Mouse (Mus musculus): ENCODE measurements around the gene Atf5. TPM values are rescaled to one million over a fixed set of nuclear protein-coding genes. Genes with fewer than 3 reads are reported as not detected.

Atf5 gene
- total RNA-seq, 1 experiment = 16.9 TPM

GRCm38 (mm10) chr7:44862434-44862833 is 46.0 kb upstream of the Atf5 start:
- no peak for DNase-seq (ENCODE audit: low read depth, low spot score)
- Histone ChIP-seq H3K9ac (ENCODE audit: insufficient read depth, low read depth, low read length, poor library complexity, severe bottlenecking) (no peak overlapping the region), H3K4me3 (ENCODE audit: insufficient read depth in 1 of 2, low read depth in 1 of 2, low read length in 2 of 2, poor library complexity in 1 of 2, severe bottlenecking in 1 of 2) (no peak overlapping the region), H3K4me1 (ENCODE audit: control insufficient read depth in 2 of 2, insufficient read depth in 2 of 2, low read length in 2 of 2, poor library complexity in 1 of 2) (peaks cover 5 to 17% of the 10 kb centered on the region in 2 experiments; a peak in 2 of 4 replicates), H3K27ac (ENCODE audit: insufficient read depth, low read depth, low read length, poor library complexity, severe bottlenecking) (no peak overlapping the region), H3K9me3 (ENCODE audit: control insufficient read depth, insufficient read depth, low read depth, low read length) (no peaks in the 10 kb centered on the region), H3K36me3 (ENCODE audit: control insufficient read depth, insufficient read depth, low read length, poor library complexity, severe bottlenecking) (peaks cover 45% of the 10 kb centered on the region)
- TF ChIP-seq ZC3H11A (IDR thresholded peaks at IDR 0.05; ENCODE audit: borderline replicate concordance, low read depth, low read length) (no peak), CHD2 (IDR thresholded peaks at IDR 0.05; ENCODE audit: low read depth, low read length) (no peak), MAFK (IDR thresholded peaks at IDR 0.05; ENCODE audit: insufficient read depth, low read depth, low read length) (no peak), HCFC1 (IDR thresholded peaks at IDR 0.05; ENCODE audit: borderline replicate concordance, insufficient read depth, low read length) (no peak), ZNF384 (IDR thresholded peaks at IDR 0.05; ENCODE audit: low read depth, low read length) (no peak)
- in situ Hi-C loops (cut with MboI; ENCODE audit: low sequenced_read_pairs in 2 of 2, unreplicated experiment in 2 of 2) = no loop called here

- TF ChIP-seq CHD2 (IDR thresholded peaks at IDR 0.05; ENCODE audit: low read depth, low read length) (no peak), ZNF384 (IDR thresholded peaks at IDR 0.05; ENCODE audit: low read depth, low read length) (no peak), ZC3H11A (IDR thresholded peaks at IDR 0.05; ENCODE audit: borderline replicate concordance, low read depth, low read length) (no peak), HCFC1 (IDR thresholded peaks at IDR 0.05; ENCODE audit: borderline replicate concordance, insufficient read depth, low read length) (no peak), MAFK (IDR thresholded peaks at IDR 0.05; ENCODE audit: insufficient read depth, low read depth, low read length) (no peak)
- Histone ChIP-seq H3K4me1 (ENCODE audit: control insufficient read depth in 2 of 2, insufficient read depth in 2 of 2, low read length in 2 of 2, poor library complexity in 1 of 2) (peaks cover 5 to 9% of the 10 kb centered on the region in 2 experiments; a peak in 2 of 4 replicates), H3K4me3 (ENCODE audit: insufficient read depth in 1 of 2, low read depth in 1 of 2, low read length in 2 of 2, poor library complexity in 1 of 2, severe bottlenecking in 1 of 2) (no peak overlapping the region), H3K9me3 (ENCODE audit: control insufficient read depth, insufficient read depth, low read depth, low read length) (no peaks in the 10 kb centered on the region), H3K9ac (ENCODE audit: insufficient read depth, low read depth, low read length, poor library complexity, severe bottlenecking) (no peak overlapping the region), H3K27ac (ENCODE audit: insufficient read depth, low read depth, low read length, poor library complexity, severe bottlenecking) (no peak overlapping the region), H3K36me3 (ENCODE audit: control insufficient read depth, insufficient read depth, low read length, poor library complexity, severe bottlenecking) (peaks cover 45% of the 10 kb centered on the region)
- in situ Hi-C loops (cut with MboI; ENCODE audit: low sequenced_read_pairs in 2 of 2, unreplicated experiment in 2 of 2) = no loop called here
- no peak for DNase-seq (ENCODE audit: low read depth, low spot score)
Observed at GRCm38 (mm10) chr7:44861429-44861816, 45.0 kb upstream of the Atf5 start.

GRCm38 (mm10) chr7:44860576-44861428 is 44.3 kb upstream of the Atf5 start:
- peaks cover 41% of the 10 kb centered on the region for H3K36me3 ChIP-seq (ENCODE audit: control insufficient read depth, insufficient read depth, low read length, poor library complexity, severe bottlenecking)
- no peaks in the 10 kb centered on the region for H3K9me3 ChIP-seq (ENCODE audit: control insufficient read depth, insufficient read depth, low read depth, low read length)
- no peak for TF ChIP-seq ZNF384 (IDR thresholded peaks at IDR 0.05; ENCODE audit: low read depth, low read length)
- no peak for TF ChIP-seq HCFC1 (IDR thresholded peaks at IDR 0.05; ENCODE audit: borderline replicate concordance, insufficient read depth, low read length)
- no peak for TF ChIP-seq CHD2 (IDR thresholded peaks at IDR 0.05; ENCODE audit: low read depth, low read length)
- 0 out of 2 replicates have a peak, but pooled peaks have one; percentile 3 for TF ChIP-seq ZC3H11A (IDR thresholded peaks at IDR 0.05; ENCODE audit: borderline replicate concordance, low read depth, low read length)
- TF ChIP-seq MAFK (IDR thresholded peaks at IDR 0.05; ENCODE audit: insufficient read depth, low read depth, low read length) = no peak
- H3K27ac ChIP-seq (ENCODE audit: insufficient read depth, low read depth, low read length, poor library complexity, severe bottlenecking) = no peak overlapping the region
- peaks cover 5 to 8% of the 10 kb centered on the region in 2 experiments; a peak in 2 of 4 replicates for H3K4me1 ChIP-seq (ENCODE audit: control insufficient read depth in 2 of 2, insufficient read depth in 2 of 2, low read length in 2 of 2, poor library complexity in 1 of 2)
- H3K4me3 ChIP-seq (ENCODE audit: insufficient read depth in 1 of 2, low read depth in 1 of 2, low read length in 2 of 2, poor library complexity in 1 of 2, severe bottlenecking in 1 of 2) = no peak overlapping the region
- H3K9ac ChIP-seq (ENCODE audit: insufficient read depth, low read depth, low read length, poor library complexity, severe bottlenecking) = no peak overlapping the region
- in situ Hi-C loops (cut with MboI; ENCODE audit: low sequenced_read_pairs in 2 of 2, unreplicated experiment in 2 of 2) = no loop called here
- DNase-seq (ENCODE audit: low read depth, low spot score) = no peak

- H3K27ac ChIP-seq (ENCODE audit: insufficient read depth, low read depth, low read length, poor library complexity, severe bottlenecking) = no peak overlapping the region
- DNase-seq (ENCODE audit: low read depth, low spot score) = no peak
- peaks cover 7 to 12% of the 10 kb centered on the region in 2 experiments; a peak in 3 of 4 replicates for H3K4me1 ChIP-seq (ENCODE audit: control insufficient read depth in 2 of 2, insufficient read depth in 2 of 2, low read length in 2 of 2, poor library complexity in 1 of 2)
- TF ChIP-seq HCFC1 (IDR thresholded peaks at IDR 0.05; ENCODE audit: borderline replicate concordance, insufficient read depth, low read length) = no peak
- TF ChIP-seq ZC3H11A (IDR thresholded peaks at IDR 0.05; ENCODE audit: borderline replicate concordance, low read depth, low read length) = no peak
- no peak for TF ChIP-seq CHD2 (IDR thresholded peaks at IDR 0.05; ENCODE audit: low read depth, low read length)
- TF ChIP-seq MAFK (IDR thresholded peaks at IDR 0.05; ENCODE audit: insufficient read depth, low read depth, low read length) = no peak
- no peak for TF ChIP-seq ZNF384 (IDR thresholded peaks at IDR 0.05; ENCODE audit: low read depth, low read length)
- peaks cover 35% of the 10 kb centered on the region for H3K36me3 ChIP-seq (ENCODE audit: control insufficient read depth, insufficient read depth, low read length, poor library complexity, severe bottlenecking)
- in situ Hi-C loops (cut with MboI; ENCODE audit: low sequenced_read_pairs in 2 of 2, unreplicated experiment in 2 of 2) = no loop called here
- no peaks in the 10 kb centered on the region for H3K9me3 ChIP-seq (ENCODE audit: control insufficient read depth, insufficient read depth, low read depth, low read length)
- H3K9ac ChIP-seq (ENCODE audit: insufficient read depth, low read depth, low read length, poor library complexity, severe bottlenecking) = no peak overlapping the region
- H3K4me3 ChIP-seq (ENCODE audit: insufficient read depth in 1 of 2, low read depth in 1 of 2, low read length in 2 of 2, poor library complexity in 1 of 2, severe bottlenecking in 1 of 2) = no peak overlapping the region
Observed at GRCm38 (mm10) chr7:44859896-44860295, 43.4 kb upstream of the Atf5 start.

Data from ES-E14 (cell line).